Mouse (Mus musculus): ENCODE results near the gene Sorl1. TPM values are rescaled to one million over a fixed set of nuclear protein-coding genes. Genes with fewer than 3 reads are reported as not detected.

Gene Sorl1
- polyA plus RNA-seq, 1 experiment from 2014 or later, result 18.8 TPM

DNA sequence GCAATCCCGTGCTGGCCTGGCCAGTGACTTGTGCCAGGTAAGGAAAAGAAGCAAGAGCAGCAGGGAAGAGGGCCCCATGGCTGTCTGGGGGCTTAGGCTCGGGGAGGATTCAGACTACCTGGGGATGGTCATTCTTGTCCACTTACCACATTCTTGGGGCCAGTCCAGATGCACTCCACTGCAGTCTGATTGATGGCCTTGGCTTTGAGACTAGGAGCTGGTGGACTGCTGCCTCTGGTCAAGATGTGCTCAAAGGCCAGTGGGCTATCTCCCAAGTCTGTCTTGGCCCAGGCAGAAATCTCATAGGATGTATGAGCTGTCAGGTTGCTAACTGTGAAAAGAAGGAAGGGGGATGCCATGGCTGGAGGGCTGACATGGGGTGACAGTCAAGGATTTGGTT, 141.3 kb downstream of the Sorl1 start:
- Histone ChIP-seq H3K36me3 (peaks cover 47% of the 10 kb centered on the region), H3K4me3 (no peak overlapping the region), H3K4me2 (replicated peaks) (no peak overlapping the region), H3K9ac (replicated peaks) (no peak overlapping the region), H3K9me3 (no peaks in the 10 kb centered on the region), H3K4me1 (0 out of 2 replicates have a peak, but pooled peaks cover 2% of the 10 kb centered on the region), H3K27ac (replicated peaks) (no peak overlapping the region), H3K27me3 (no peaks in the 10 kb centered on the region)
- WGBS, result 54% methylated on average over 2 of the region's 2 CpGs
- ATAC-seq (replicated peaks), result no peak

DNA sequence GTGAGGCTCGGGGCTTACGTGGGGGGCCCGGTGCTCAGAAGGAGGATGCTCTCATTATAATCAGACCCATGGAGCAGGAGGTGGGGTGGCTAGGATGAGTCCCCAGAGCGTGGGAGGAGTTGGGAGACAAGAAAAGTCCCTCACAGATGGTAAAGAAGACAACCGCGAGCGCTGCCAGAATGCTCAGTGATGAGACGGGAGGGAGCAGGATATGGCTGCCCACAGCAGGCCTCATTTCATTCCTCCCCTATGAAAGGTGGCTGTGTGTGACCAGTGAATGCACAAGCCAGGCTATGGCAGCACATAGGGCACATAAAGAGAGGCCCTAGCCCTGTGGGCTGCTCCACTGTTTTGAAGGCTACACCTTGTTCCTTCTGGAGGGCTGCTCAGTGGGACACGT, 142.1 kb downstream of the Sorl1 start:
- 80% methylated on average over 9 of the region's 9 CpGs for WGBS
- Histone ChIP-seq H3K36me3 (peaks cover 49% of the 10 kb centered on the region), H3K9me3 (no peaks in the 10 kb centered on the region), H3K4me3 (no peak overlapping the region), H3K27me3 (no peaks in the 10 kb centered on the region), H3K27ac (replicated peaks) (no peak overlapping the region), H3K4me2 (replicated peaks) (no peak overlapping the region), H3K4me1 (0 out of 2 replicates have a peak, but pooled peaks cover 2% of the 10 kb centered on the region), H3K9ac (replicated peaks) (no peak overlapping the region)
- no peak for ATAC-seq (replicated peaks)

DNA sequence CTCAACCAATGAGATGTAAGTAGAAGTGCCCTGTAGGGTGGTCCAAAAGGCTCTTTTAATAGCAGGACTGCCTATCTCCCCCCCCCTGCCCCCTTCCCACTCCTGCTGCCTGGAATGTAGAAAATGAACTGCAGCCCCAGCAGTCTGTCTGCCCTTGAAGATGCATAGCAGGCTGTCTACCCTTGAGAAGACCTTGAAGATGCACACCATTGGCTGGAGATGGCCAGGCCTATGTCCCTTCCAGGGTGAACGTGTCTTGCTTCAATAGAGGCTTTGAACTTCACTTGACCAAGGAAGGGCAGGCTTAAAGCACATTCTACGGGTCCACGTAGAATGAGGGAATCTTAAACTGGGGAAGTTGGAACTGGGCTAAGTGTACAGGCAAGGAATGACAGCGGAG, 142.8 kb downstream of the Sorl1 start:
- Histone ChIP-seq H3K27ac (replicated peaks) (no peak overlapping the region), H3K27me3 (no peaks in the 10 kb centered on the region), H3K36me3 (peaks cover 49% of the 10 kb centered on the region), H3K4me2 (replicated peaks) (no peak overlapping the region), H3K4me1 (0 out of 2 replicates have a peak, but pooled peaks cover 2% of the 10 kb centered on the region), H3K4me3 (no peak overlapping the region), H3K9me3 (no peaks in the 10 kb centered on the region), H3K9ac (replicated peaks) (no peak overlapping the region)
- no peak for ATAC-seq (replicated peaks)
- WGBS, result 88% methylated on average over 4 of the region's 4 CpGs

DNA sequence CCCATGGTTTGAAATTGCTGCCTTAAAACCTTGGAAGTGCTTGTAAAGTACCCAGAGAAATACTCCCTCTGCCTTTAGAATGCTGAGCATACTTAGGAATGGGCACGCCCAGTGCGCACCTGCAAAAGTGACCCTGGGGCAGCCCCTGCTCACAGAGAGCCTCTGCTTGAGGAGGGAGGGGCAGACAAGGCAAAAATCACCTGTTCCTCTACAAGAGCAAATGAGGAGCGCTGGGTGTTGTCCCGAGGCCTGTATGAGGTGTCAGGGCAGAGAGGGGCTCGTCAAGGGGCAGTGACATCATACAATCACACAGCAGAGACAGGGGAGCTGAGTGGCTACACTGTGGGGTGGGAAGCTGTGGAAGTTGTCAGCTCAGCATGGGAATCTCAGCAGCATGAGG, 143.3 kb downstream of the Sorl1 start:
- Histone ChIP-seq H3K9ac (replicated peaks) (no peak overlapping the region), H3K27ac (replicated peaks) (no peak overlapping the region), H3K9me3 (no peaks in the 10 kb centered on the region), H3K27me3 (no peaks in the 10 kb centered on the region), H3K4me2 (replicated peaks) (no peak overlapping the region), H3K4me3 (no peak overlapping the region), H3K36me3 (peaks cover 50% of the 10 kb centered on the region), H3K4me1 (0 out of 2 replicates have a peak, but pooled peaks cover 2% of the 10 kb centered on the region)
- WGBS, result 91% methylated on average over 5 of the region's 5 CpGs
- ATAC-seq (replicated peaks), result no peak

DNA sequence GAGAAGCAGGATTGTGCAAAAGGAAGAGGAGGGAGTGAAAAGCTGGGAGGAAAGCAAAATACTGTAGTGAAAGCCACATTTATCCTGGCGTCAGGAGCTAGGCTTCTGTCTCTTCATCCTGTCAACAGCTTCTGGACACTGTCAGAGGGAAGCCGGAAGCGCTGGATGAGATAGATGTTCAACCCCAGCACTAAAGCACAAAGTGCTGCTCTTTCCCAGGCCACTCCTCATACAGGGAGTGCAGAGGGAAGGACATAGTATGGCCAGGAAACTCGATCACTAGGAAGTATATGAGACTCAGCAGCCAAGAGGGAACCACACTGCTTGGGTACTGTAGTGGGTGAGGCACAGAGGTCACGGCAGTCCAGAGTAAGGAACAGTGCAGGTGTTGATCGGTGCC, 145.7 kb downstream of the Sorl1 start:
- Histone ChIP-seq H3K4me2 (replicated peaks) (no peak overlapping the region), H3K9ac (replicated peaks) (no peak overlapping the region), H3K4me3 (no peak overlapping the region), H3K9me3 (no peaks in the 10 kb centered on the region), H3K27ac (replicated peaks) (no peak overlapping the region), H3K4me1 (peaks cover 10% of the 10 kb centered on the region), H3K36me3 (peaks cover 50% of the 10 kb centered on the region), H3K27me3 (no peaks in the 10 kb centered on the region)
- no peak for ATAC-seq (replicated peaks)
- WGBS, result 92% methylated on average over 6 of the region's 6 CpGs

DNA sequence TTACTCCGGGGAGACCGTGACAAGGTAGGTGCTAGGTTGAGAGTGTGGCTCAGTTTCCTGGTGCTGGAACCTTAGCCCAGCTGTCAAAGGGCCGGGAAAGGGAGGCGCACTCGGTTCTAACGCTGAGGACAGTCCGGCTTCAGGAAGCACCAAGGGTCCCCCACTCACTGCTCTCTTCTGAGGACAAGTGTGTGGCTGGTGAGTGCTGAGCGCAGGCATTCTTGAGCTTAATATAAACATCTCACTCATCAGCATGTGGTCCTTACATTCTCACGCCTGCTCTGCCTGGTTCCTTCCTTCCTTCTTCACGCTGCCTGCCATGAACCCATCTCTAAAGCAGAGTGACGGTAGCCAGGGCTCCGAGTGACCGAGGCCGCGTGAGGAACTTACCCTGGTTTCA, 148.1 kb downstream of the Sorl1 start:
- no peak for ATAC-seq (replicated peaks)
- H3K9ac ChIP-seq (replicated peaks), result no peak overlapping the region
- H3K4me3 ChIP-seq, result no peak overlapping the region
- H3K4me2 ChIP-seq (replicated peaks), result no peak overlapping the region
- H3K27me3 ChIP-seq, result no peaks in the 10 kb centered on the region
- peaks cover 40% of the 10 kb centered on the region for H3K36me3 ChIP-seq
- 89% methylated on average over 15 of the region's 15 CpGs for WGBS
- no peaks in the 10 kb centered on the region for H3K9me3 ChIP-seq
- H3K4me1 ChIP-seq, result peaks cover 10% of the 10 kb centered on the region
- H3K27ac ChIP-seq (replicated peaks), result no peak overlapping the region

DNA sequence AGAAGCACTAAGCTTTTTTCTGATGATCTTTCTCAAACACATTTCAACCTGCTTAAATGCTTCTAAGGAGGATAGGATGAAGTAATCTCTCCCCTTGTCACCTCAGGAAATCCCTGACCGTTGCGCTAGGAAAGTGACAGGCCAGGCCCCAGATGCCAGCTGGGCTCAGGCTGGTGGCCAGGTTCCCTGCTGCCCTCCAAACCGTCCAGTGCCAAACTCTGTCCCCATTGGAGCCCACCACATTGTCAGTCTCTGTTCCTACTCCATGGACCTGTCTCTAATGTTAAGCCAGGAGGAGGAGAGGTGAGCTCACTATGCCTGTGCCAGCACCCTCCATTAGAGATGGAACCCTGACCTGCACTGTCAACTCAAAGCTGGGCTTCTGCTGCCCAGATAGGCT, 149.4 kb downstream of the Sorl1 start:
- no peak overlapping the region for H3K4me3 ChIP-seq
- no peaks in the 10 kb centered on the region for H3K27me3 ChIP-seq
- no peak overlapping the region for H3K4me2 ChIP-seq (replicated peaks)
- no peaks in the 10 kb centered on the region for H3K9me3 ChIP-seq
- peak; percentile 46; the same call in 1 of the 2 replicates for ATAC-seq (replicated peaks)
- H3K36me3 ChIP-seq, result peaks cover 40% of the 10 kb centered on the region
- 56% methylated on average over 3 of the region's 3 CpGs for WGBS
- peaks cover 21% of the 10 kb centered on the region for H3K4me1 ChIP-seq
- 0 out of 2 replicates have a peak overlapping the region, but pooled peaks have one; percentile 20 for H3K27ac ChIP-seq (replicated peaks)
- H3K9ac ChIP-seq (replicated peaks), result no peak overlapping the region

DNA sequence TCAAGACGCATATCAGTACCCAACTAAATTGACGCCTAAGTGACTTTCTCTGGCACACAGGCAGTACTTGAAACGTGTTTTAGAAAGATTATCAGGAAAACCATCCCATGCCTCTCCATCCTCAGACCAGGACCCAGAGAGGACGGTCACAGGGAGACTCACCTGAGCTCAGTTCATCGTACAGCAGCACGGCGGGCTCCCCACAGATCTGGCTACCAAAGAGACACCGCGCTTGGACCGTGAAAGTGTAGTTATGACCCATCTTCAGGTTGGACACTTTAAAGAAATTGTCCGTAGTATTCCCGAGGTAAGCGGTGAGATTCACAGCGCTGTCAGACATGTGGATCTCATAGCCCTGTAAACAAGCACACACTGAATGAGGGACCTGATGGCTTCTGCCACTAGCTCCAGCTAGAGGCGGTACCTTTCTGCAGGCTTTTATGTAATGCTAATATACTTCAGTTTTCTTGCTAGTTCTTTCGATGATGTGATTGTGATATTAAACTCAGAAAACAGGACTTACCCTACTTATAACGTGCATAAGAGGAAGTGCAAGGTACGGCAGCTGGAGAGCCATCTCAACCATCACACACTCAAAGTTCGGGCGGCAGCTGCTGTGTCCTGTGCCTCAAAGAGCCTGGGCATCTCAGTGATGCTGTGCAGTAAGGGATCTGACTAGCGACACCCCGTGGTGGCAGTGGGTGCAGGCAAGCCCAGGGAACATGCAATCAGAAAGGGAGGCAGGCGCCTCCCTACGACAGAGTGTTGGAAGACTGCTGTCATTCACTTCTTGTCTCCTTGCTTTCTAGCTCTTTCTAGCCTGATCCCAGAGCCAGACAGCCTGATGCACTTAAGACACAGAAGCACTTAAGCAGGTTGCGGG, 150.1 kb downstream of the Sorl1 start:
- Histone ChIP-seq H3K9ac (replicated peaks) (no peak overlapping the region), H3K4me3 (no peak overlapping the region), H3K36me3 (peaks cover 43% of the 10 kb centered on the region), H3K9me3 (no peaks in the 10 kb centered on the region), H3K27ac (replicated peaks) (0 out of 2 replicates have a peak overlapping the region, but pooled peaks have one; percentile 20), H3K4me2 (replicated peaks) (no peak overlapping the region), H3K4me1 (peaks cover 21% of the 10 kb centered on the region), H3K27me3 (no peaks in the 10 kb centered on the region)
- 69% methylated on average over 25 of the region's 25 CpGs for WGBS
- peak; percentile 93 for ATAC-seq (replicated peaks)

DNA sequence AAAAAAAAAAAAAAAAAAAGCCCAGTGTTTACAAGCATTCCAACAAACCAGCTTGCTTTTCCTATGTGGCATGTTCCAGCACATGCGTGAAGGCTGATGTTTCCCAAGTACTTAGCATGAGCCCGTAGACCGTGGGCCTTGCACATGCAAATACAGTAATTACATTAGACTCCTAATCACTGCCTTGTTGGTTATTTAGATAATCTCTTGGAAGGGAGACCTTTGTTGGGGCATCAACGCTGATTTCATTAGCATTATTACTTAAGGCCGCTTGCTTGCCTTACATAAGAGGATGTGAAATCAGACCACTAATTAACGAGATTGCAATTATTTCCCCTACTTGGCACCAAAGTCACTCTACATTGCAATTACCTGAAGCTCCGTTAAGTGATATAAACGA, 154.1 kb downstream of the Sorl1 start:
- Histone ChIP-seq H3K9ac (replicated peaks) (no peak overlapping the region), H3K36me3 (peaks cover 16% of the 10 kb centered on the region), H3K27me3 (no peaks in the 10 kb centered on the region), H3K27ac (replicated peaks) (no peak overlapping the region), H3K4me2 (replicated peaks) (no peak overlapping the region), H3K4me3 (no peak overlapping the region), H3K9me3 (no peaks in the 10 kb centered on the region), H3K4me1 (peaks cover 21% of the 10 kb centered on the region)
- ATAC-seq (replicated peaks), result no peak
- 26% methylated on average over 8 of the region's 8 CpGs for WGBS

DNA sequence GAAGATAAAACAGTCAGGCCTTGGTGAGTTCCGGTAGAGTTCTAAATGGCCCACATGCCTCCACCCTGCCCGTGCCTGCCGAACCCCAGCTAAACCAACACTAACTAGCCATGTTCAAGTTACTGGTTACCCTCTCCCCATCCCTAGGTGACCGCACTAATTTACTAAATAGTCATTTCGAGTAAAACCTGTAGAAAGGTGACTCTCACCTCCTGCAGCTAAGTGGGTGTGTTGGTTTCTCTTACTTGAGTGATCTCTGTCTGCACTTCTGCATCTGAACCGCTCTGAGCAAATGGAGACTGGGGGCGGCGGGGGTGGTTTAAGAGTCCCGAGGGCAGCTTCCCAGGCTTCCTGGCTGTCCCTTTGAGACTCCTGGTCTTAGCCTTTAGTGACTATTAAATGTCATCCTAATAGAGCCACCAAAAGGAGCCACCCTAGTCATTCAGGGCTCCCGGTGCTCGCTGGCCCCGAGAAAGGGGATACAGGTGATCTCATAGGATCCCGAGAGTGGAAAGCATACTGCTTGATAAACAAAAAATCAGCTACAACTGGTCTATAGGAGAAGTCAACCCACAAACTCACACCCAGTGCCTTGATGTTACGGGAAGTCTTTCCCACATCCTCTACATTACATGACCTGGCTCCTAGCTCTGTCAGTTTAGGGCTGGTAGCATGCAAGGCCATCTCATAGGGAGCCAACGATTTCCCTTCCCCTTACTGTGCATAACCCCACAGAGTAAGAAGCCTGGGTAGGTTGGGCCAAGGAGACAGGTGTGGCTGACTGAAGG, 155.2 kb downstream of the Sorl1 start:
- no peaks in the 10 kb centered on the region for H3K27me3 ChIP-seq
- H3K4me3 ChIP-seq, result no peak overlapping the region
- H3K4me1 ChIP-seq, result peaks cover 11% of the 10 kb centered on the region
- H3K27ac ChIP-seq (replicated peaks), result no peak overlapping the region
- no peak overlapping the region for H3K9ac ChIP-seq (replicated peaks)
- no peak for ATAC-seq (replicated peaks)
- H3K9me3 ChIP-seq, result no peaks in the 10 kb centered on the region
- no peak overlapping the region for H3K4me2 ChIP-seq (replicated peaks)
- WGBS, result 95% methylated on average over 15 of the region's 15 CpGs
- peaks cover 16% of the 10 kb centered on the region for H3K36me3 ChIP-seq

DNA sequence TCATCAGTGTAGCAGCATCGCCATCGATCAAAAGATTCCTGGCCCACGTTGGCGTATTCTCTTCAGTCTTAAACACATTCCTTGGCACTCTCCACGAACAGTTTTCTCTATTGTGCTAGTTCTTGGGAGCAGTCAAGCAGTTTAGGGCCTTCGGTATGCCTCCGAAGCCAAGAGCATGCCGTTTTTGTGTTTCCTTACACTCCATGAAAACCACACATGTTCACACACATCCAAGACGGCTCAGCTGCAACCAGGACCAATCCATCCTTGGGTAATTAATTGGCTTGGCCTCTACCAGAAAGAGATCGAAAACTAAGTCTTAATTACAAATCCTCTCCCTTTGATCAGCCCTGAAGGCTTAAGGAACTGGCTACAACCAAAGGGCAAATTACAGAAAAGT, 162.8 kb downstream of the Sorl1 start:
- no peak; the same call in 1 of the 2 replicates for ATAC-seq (replicated peaks)

DNA sequence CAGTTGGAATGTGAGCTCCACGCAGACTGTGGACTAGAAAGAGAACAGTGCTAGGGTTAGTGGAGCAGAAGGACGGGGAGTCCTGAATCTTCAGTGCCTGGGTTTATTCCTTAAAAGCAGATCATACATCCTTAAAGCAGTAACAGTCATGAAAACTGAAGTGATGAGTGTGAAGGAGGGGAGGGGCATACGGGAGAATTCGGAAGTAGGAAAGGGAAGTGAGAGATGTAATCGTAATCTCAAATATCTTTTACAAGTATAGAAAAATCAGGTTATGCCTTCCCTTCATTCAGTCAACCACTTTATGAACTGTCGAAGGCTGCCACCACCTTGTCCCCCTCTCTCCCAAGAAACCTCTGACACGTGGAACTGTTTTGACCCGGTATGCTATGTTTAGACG, 165.8 kb downstream of the Sorl1 start:
- H3K9me3 ChIP-seq, result no peaks in the 10 kb centered on the region
- H3K4me2 ChIP-seq (replicated peaks), result no peak overlapping the region
- H3K4me1 ChIP-seq, result peaks cover 21% of the 10 kb centered on the region
- no peak for ATAC-seq (replicated peaks)
- H3K27ac ChIP-seq (replicated peaks), result no peak overlapping the region
- H3K4me3 ChIP-seq, result no peak overlapping the region
- WGBS, result 91% methylated on average over 9 of the region's 9 CpGs
- no peaks in the 10 kb centered on the region for H3K36me3 ChIP-seq
- no peak overlapping the region for H3K9ac ChIP-seq (replicated peaks)
- no peaks in the 10 kb centered on the region for H3K27me3 ChIP-seq

More for the DNA sequence above, 162.8 kb downstream of the Sorl1 start:
- H3K4me1 ChIP-seq, result peaks cover 9% of the 10 kb centered on the region
- WGBS, result 29% methylated on average over 10 of the region's 10 CpGs
- H3K4me2 ChIP-seq (replicated peaks), result no peak overlapping the region
- H3K27ac ChIP-seq (replicated peaks), result no peak overlapping the region
- H3K9ac ChIP-seq (replicated peaks), result no peak overlapping the region
- H3K9me3 ChIP-seq, result no peaks in the 10 kb centered on the region
- H3K4me3 ChIP-seq, result no peak overlapping the region
- no peaks in the 10 kb centered on the region for H3K36me3 ChIP-seq
- H3K27me3 ChIP-seq, result no peaks in the 10 kb centered on the region

All from forebrain, embryonic 15.5 days (tissue).